Mouse (Mus musculus) heart, embryonic 14.5 days (tissue): Measurements from ENCODE around the gene Sema3a. TPM values are rescaled to one million over a fixed set of nuclear protein-coding genes. Genes with fewer than 3 reads are reported as not detected.
"Not testable (repeated sequence)": the region's sequence is repeated elsewhere in the genome, so short reads cannot be mapped to it uniquely, and the experiment has no call there.

Experiments used
- ATAC-seq: fragments of 200-750 bp; cut with Nextera tagmentation; 2 replicates; pipeline ENCODE4 v1.8.0; 2017; ENCODE audit warnings: low read depth, moderate TSS enrichment; ENCODE audit not compliant: insufficient number of reproducible peaks, insufficient read depth, low FRiP score
- H3K27ac ChIP-seq, 2 experiments: fragments of 200-500 bp in 1 of 2; fragments of 300-500 bp in 1 of 2; sonication (generic) in 1 of 2; replicated peaks in 1 of 2; 2 replicates each; pipeline ENCODE4 v1.5.1; 2012 to 2014; ENCODE audit warnings: low read depth in 2 of 2, low read length in 2 of 2, control low read depth in 1 of 2, mild to moderate bottlenecking in 1 of 2, mixed read lengths in 1 of 2; ENCODE audit not compliant: control insufficient read depth in 1 of 2, insufficient read depth in 1 of 2
- H3K27me3 ChIP-seq: fragments of 300-500 bp; sonication (generic); 2 replicates; pipeline ENCODE4 v1.6.1; 2014; ENCODE audit warnings: mild to moderate bottlenecking, low read length, control low read depth; ENCODE audit not compliant: control insufficient read depth, insufficient read depth
- H3K36me3 ChIP-seq: fragments of 300-500 bp; sonication (generic); 2 replicates; pipeline ENCODE4 v1.6.1; 2014; ENCODE audit warnings: mild to moderate bottlenecking, control low read depth, low read length, mixed read lengths; ENCODE audit not compliant: control insufficient read depth, insufficient read depth
- H3K4me1 ChIP-seq, 2 experiments: fragments of 200-500 bp in 1 of 2; fragments of 300-500 bp in 1 of 2; sonication (generic) in 1 of 2; 2 replicates each; pipeline ENCODE4 v1.6.1; 2012 to 2014; ENCODE audit warnings: low read length in 2 of 2, control low read depth in 1 of 2, mixed read lengths in 1 of 2; ENCODE audit not compliant: control insufficient read depth in 2 of 2, insufficient read depth in 2 of 2
- H3K4me2 ChIP-seq: fragments of 300-500 bp; sonication (generic); 2 replicates; pipeline ENCODE4 v1.6.1; 2014; ENCODE audit warnings: mild to moderate bottlenecking, low read length
- H3K4me3 ChIP-seq, 2 experiments: fragments of 200-500 bp in 1 of 2; fragments of 300-500 bp in 1 of 2; sonication (generic) in 1 of 2; 2 replicates each; pipeline ENCODE4 v1.5.1; 2012 to 2014; ENCODE audit warnings: low read length in 2 of 2, mild to moderate bottlenecking in 2 of 2, control low read depth in 1 of 2, low read depth in 1 of 2, moderate library complexity in 1 of 2; ENCODE audit not compliant: control insufficient read depth in 1 of 2, insufficient read depth in 1 of 2
- H3K9ac ChIP-seq: fragments of 300-500 bp; sonication (generic); 2 replicates; pipeline ENCODE4 v1.6.1; 2014; ENCODE audit warnings: mild to moderate bottlenecking, low read length
- H3K9me3 ChIP-seq: fragments of 300-500 bp; sonication (generic); 2 replicates; pipeline ENCODE4 v1.6.1; 2016; ENCODE audit warnings: low read length, control low read depth; ENCODE audit not compliant: control insufficient read depth
- WGBS: fragments of 180-500 bp; shearing (Covaris S2); extraction: QIAGEN DNeasy Blood & Tissue Kit; methylation state at CpG from one replicate; pipeline ENCODE4 v1.1.7; 2014; 5-methylcytosine and 5-hydroxymethylcytosine counted together
- polyA plus RNA-seq: library from polyadenylated mRNA; unstranded; fragments of >200 nt; fragmentation: Nextera tagmentation; extraction: Ambion mirVana; gene quantifications from 2 replicates; pipeline ENCODE4 v1.2.1, GENCODE M21; 2014

The Sema3a gene
- polyA plus RNA-seq, 1 experiment from 2014 or later = 15.8 TPM

DNA sequence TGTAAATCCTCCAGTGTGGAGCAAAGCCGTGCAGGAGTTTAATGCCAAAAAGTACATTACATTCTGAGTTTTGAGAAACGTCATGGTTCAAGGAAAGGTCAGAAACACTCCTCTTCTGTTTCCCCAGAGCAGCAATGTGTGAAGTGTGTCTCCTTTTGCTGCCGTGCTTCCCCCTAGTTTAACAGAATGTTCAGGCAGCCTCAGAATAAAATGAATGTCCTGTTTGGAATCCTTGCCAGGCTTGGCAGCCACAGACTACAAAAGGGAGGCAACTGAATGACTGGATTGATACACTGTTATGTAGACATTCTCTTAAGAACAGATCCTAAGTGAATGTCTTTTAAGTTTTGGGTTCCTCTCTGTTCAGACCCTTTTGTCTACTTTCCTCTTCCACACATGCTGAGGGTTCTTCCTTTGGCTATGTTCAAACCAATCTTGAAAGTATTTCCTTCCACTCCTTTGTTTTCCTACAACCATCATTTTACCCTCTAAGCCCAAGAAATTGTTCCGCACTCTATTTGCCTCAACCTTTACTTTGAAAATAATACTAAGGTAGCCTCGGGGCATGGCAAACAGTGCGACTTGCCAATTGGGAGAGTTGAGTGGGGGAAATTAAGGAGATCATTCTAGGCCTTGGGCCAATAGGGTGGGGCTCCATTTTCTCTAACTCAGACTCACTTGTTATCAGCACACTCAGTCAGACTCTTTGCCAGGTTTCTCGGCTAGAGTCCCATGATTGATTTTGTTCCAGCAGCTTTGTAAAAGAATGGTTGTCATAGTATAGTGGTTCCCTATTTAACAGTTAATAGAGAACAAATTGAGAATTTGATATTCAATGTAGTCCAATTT is 345.1 kb downstream of the Sema3a start:
- 37% methylated on average over 7 of the region's 7 CpGs for WGBS
- peak; percentile 50; the same call in 1 of the 2 replicates for ATAC-seq
- no peaks in the 10 kb centered on the region for H3K36me3 ChIP-seq
- H3K27ac ChIP-seq = peak overlapping the region; percentile 18 to 68
- H3K4me2 ChIP-seq = no peak overlapping the region
- no peaks in the 10 kb centered on the region for H3K9me3 ChIP-seq
- H3K4me3 ChIP-seq = no peak overlapping the region
- peaks cover 0 to 14% of the 10 kb centered on the region in 2 experiments; a peak in 2 of 4 replicates for H3K4me1 ChIP-seq
- no peak overlapping the region for H3K9ac ChIP-seq
- no peaks in the 10 kb centered on the region for H3K27me3 ChIP-seq

DNA sequence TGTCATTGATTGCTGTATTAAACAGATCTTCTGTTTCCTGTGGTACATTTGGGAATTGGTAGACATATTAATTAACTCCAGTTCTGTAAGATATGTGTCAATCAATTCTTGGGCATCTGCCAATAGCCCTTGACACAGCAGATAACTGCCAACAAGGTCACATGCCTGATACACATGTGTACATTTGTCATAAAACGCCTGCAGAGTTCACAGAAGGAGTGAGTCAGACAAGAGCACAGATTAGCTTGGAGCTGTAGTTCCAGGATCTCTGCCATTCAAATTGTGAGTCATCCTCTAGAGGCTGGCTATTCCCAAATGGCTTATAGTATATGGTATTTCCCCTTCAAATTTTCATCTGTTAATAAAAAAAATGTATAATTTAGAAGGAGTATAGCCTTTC is 352.4 kb downstream of the Sema3a start:
- Histone ChIP-seq H3K27ac (no peak overlapping the region), H3K36me3 (no peaks in the 10 kb centered on the region), H3K4me1 (no peaks in the 10 kb centered on the region; a peak in 1 of 4 replicates), H3K9ac (no peak overlapping the region), H3K4me3 (no peak overlapping the region), H3K4me2 (no peak overlapping the region), H3K27me3 (no peaks in the 10 kb centered on the region), H3K9me3 (no peaks in the 10 kb centered on the region)
- ATAC-seq = no peak
- 21% methylated on average over 1 of the region's 1 CpGs for WGBS

GRCm38 (mm10) chr5:13488671-13489070 is 363.5 kb downstream of the Sema3a start:
- Histone ChIP-seq H3K4me3 (no peak overlapping the region), H3K4me2 (no peak overlapping the region), H3K4me1 (0 out of 4 replicates have a peak, but pooled peaks cover 0 to 6% of the 10 kb centered on the region in 2 experiments), H3K9ac (no peak overlapping the region), H3K27me3 (no peaks in the 10 kb centered on the region), H3K36me3 (no peaks in the 10 kb centered on the region), H3K27ac (no peak overlapping the region), H3K9me3 (no peaks in the 10 kb centered on the region)
- ATAC-seq = no peak
- WGBS = 78% methylated on average over 2 of the region's 2 CpGs

- H3K36me3 ChIP-seq, H3K4me3 ChIP-seq, H3K27ac ChIP-seq, H3K4me1 ChIP-seq, H3K9ac ChIP-seq, H3K4me2 ChIP-seq, ATAC-seq, H3K9me3 ChIP-seq, H3K27me3 ChIP-seq: not testable (repeated sequence)
- WGBS = 85% methylated on average over 3 of the region's 3 CpGs
Observed at GRCm38 (mm10) chr5:13495967-13496366, 370.8 kb downstream of the Sema3a start.

DNA sequence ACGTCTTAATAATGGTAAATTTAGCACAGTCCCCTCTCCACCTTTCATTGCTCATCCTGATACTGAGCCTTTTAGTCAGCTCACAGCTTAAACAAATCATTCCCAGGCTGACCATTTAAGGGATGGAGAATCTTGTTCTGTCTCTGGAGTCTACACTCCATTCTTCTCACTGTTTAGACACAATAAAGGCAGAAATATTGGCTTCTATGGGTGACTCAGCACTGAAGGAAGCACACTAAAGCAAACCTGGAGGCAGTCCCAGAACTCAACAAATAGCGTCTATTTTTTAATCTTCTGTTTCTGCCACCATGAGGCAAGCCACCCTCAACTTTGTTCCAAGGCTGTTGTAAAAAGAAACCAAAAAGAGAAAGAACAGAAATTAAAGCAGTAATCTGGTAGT is 374.6 kb downstream of the Sema3a start:
- Histone ChIP-seq H3K4me1 (no peaks in the 10 kb centered on the region), H3K4me2 (no peak overlapping the region), H3K9ac (no peak overlapping the region), H3K27me3 (no peaks in the 10 kb centered on the region), H3K9me3 (no peaks in the 10 kb centered on the region), H3K36me3 (no peaks in the 10 kb centered on the region), H3K4me3 (no peak overlapping the region), H3K27ac (no peak overlapping the region)
- ATAC-seq = no peak
- WGBS = 64% methylated on average over 2 of the region's 2 CpGs

DNA sequence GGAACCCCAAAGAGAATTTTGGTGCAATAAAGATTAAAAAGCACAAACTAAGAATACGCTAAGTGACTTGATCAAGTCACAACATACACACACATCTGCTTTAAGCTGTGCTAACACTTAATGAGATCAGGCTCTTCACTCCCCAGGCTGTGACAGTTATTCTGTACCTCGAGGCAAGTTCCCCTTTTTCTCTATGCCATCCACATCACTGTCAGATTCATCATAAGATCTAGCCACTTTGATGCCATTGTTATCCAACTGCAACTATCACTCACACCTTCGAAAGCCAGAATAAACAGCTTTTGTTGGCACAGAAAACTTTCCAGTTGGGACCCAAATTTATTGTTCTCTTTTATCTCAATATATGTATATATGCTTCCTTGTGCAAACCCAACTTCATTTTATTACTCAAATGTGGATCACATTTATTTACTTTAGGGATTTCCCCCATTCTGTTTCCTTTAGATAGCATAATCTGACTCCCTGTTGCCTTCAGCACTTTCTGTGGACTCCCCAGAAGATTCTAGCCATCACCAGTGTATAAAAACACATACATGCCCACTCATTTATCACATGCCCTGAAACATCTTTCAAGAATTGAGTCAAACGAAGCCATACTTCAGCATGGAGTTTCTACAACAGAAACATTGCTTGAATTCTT is 380.8 kb downstream of the Sema3a start:
- Histone ChIP-seq H3K4me2 (no peak overlapping the region), H3K9me3 (no peaks in the 10 kb centered on the region), H3K9ac (no peak overlapping the region), H3K27me3 (no peaks in the 10 kb centered on the region), H3K27ac (no peak overlapping the region), H3K4me3 (no peak overlapping the region), H3K4me1 (no peaks in the 10 kb centered on the region), H3K36me3 (no peaks in the 10 kb centered on the region)
- ATAC-seq = no peak
- WGBS = 51% methylated on average over 4 of the region's 4 CpGs

- H3K9ac ChIP-seq = no peak overlapping the region
- no peak for ATAC-seq
- no peaks in the 10 kb centered on the region for H3K36me3 ChIP-seq
- H3K4me1 ChIP-seq = no peaks in the 10 kb centered on the region
- H3K27ac ChIP-seq = no peak overlapping the region
- 79% methylated on average over 3 of the region's 3 CpGs for WGBS
- H3K9me3 ChIP-seq = no peaks in the 10 kb centered on the region
- H3K27me3 ChIP-seq = no peaks in the 10 kb centered on the region
- H3K4me2 ChIP-seq = no peak overlapping the region
- no peak overlapping the region for H3K4me3 ChIP-seq
Observed at GRCm38 (mm10) chr5:13509163-13509562, 383.9 kb downstream of the Sema3a start.
